Mouse (Mus musculus): ENCODE data around the gene Atp11a.

- TF ChIP-seq EP300 (IDR thresholded peaks at IDR 0.05; ENCODE audit: low read depth) (no peak), CTCF (IDR thresholded peaks at IDR 0.05; ENCODE audit: low read depth) (no peak)
These were observed 138.1 kb downstream of the Atp11a start for GRCm38 (mm10) chr8:12894783-12895534.

All from heart, postnatal 0 days (tissue).